Mouse (Mus musculus) forebrain, embryonic 15.5 days (tissue): ENCODE results near the gene Zbtb5. TPM values are rescaled to one million over a fixed set of nuclear protein-coding genes. Genes with fewer than 3 reads are reported as not detected.
"Not testable (repeated sequence)": the region's sequence is repeated elsewhere in the genome, so short reads cannot be mapped to it uniquely, and the experiment has no call there.

ENCODE experiments used
- ATAC-seq: fragments of 200-750 bp; cut with Nextera tagmentation; replicated peaks from 2 replicates; pipeline ENCODE4 v1.8.0; 2017; ENCODE audit warnings: mild to moderate bottlenecking, moderate TSS enrichment, moderate library complexity
- H3K27ac ChIP-seq: fragments of 300-500 bp; sonication (generic); replicated peaks from 2 replicates; pipeline ENCODE4 v1.5.1; 2015; ENCODE audit warnings: mild to moderate bottlenecking, inconsistent platforms
- H3K27me3 ChIP-seq: fragments of 300-500 bp; sonication (generic); 2 replicates; pipeline ENCODE4 v1.6.1; 2015; ENCODE audit warnings: inconsistent platforms
- H3K36me3 ChIP-seq: fragments of 300-500 bp; sonication (generic); 2 replicates; pipeline ENCODE4 v1.6.1; 2015; ENCODE audit warnings: mild to moderate bottlenecking, inconsistent platforms
- H3K4me1 ChIP-seq: fragments of 300-500 bp; sonication (generic); 2 replicates; pipeline ENCODE4 v1.6.1; 2015; ENCODE audit warnings: inconsistent platforms
- H3K4me2 ChIP-seq: fragments of 300-500 bp; sonication (generic); replicated peaks from 2 replicates; pipeline ENCODE4 v1.6.1; 2015; ENCODE audit warnings: mild to moderate bottlenecking, inconsistent platforms
- H3K4me3 ChIP-seq: fragments of 300-500 bp; sonication (generic); 2 replicates; pipeline ENCODE4 v1.5.1; 2015; ENCODE audit warnings: mild to moderate bottlenecking, inconsistent platforms
- H3K9ac ChIP-seq: fragments of 300-500 bp; sonication (generic); replicated peaks from 2 replicates; pipeline ENCODE4 v1.6.1; 2015; ENCODE audit warnings: mild to moderate bottlenecking, inconsistent platforms
- H3K9me3 ChIP-seq: fragments of 300-500 bp; sonication (generic); 2 replicates; pipeline ENCODE4 v1.6.1; 2016; ENCODE audit warnings: inconsistent platforms
- WGBS: fragments of 180-500 bp; shearing (Covaris S2); methylation state at CpG from one replicate; pipeline ENCODE4 v1.1.7; 2015; ENCODE audit warnings: mixed read lengths; 5-methylcytosine and 5-hydroxymethylcytosine counted together
- polyA plus RNA-seq: library from polyadenylated mRNA; unstranded; fragments of >200 nt; fragmentation: Nextera tagmentation; extraction: Ambion mirVana; gene quantifications from 2 replicates; pipeline ENCODE4 v1.2.1, GENCODE M21; 2015

Zbtb5 gene
- polyA plus RNA-seq = 46.7 and 46.8 TPM in 2 replicates

DNA sequence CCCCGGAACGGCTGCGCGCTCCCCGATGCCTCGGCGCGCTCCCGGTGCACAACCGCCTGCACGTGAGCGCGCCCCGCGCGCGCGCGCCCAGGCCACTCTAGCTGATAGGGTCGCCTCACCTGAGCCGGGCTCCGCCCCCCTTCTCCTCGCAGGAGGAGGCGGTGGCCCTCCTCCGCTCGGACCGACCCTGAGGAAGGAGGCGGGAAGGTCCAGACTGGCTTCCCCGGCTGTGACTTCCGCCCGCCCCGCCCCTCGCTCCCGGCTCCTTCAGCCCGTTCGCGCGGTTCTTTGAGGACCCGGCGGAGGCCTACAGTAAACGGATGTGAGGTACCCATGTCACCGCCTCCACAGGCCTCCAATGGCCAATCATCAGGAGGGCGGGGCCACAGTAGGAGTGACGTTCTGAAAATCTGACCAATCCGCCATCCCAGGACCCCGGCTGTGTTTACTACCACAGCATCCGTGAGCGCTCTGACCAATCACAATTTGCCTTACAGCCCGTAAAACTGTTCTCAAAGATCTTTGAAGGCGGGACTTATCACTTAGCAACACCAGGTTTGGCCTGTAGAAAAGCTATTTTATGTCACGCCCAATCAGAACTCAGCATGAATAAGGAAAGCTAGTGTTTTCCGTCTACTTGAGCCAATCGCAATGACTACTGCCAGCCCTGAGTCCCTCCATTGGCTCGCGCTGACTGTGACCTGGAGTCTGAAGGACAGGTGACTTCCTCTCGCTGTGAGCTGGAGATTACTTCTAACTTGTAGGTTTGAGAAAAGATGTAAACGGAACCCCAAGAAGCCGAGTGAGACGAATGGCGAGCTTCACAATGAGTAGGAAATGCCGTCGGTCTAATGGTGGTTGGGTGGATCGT, at the start of gene Zbtb5:
Gene Zbtb5, minus strand, starts transcription at position 308 of the 871 bp plus-strand sequence.
- Histone ChIP-seq H3K27me3 (no peaks in the 10 kb centered on the region), H3K4me3 (peak within 1 kb of the TSS; percentile 93), H3K9ac (peak within 1 kb of the TSS; percentile 97), H3K9me3 (no peaks in the 10 kb centered on the region), H3K27ac (peak within 1 kb of the TSS; percentile 96), H3K4me2 (peak within 1 kb of the TSS; percentile 82), H3K4me1 (peaks cover 26% of the 10 kb centered on the region), H3K36me3 (no peaks in the 10 kb centered on the region)
- under 1% methylated on average over 60 of the region's 63 CpGs for WGBS
- peak; percentile 98 for ATAC-seq

DNA sequence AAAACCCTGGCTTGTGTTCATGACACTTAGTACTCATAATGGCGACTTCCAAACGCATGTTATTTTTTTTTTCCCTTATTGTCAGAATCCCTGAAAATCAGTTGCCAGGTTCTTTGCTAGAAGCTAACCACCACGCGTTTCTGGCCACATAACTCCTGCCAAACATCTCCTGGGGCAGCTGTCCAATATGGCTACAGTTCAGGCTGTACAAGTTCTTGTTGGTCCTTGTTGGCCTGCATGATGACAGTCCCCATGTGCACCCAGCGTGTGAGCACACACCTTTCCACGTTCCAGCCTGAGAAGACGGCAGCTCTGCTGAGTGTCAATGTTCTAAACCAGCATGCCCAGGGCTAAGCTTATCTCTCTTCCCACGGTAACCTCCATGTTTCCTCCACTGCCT, 43.2 kb upstream of the Zbtb5 start:
- Histone ChIP-seq H3K9ac (no peak overlapping the region), H3K4me3 (no peak overlapping the region), H3K27me3 (no peaks in the 10 kb centered on the region), H3K4me2 (no peak overlapping the region), H3K9me3 (no peaks in the 10 kb centered on the region), H3K36me3 (peaks cover 47% of the 10 kb centered on the region), H3K27ac (no peak overlapping the region), H3K4me1 (no peaks in the 10 kb centered on the region)
- 87% methylated on average over 8 of the region's 8 CpGs for WGBS
- ATAC-seq = no peak

DNA sequence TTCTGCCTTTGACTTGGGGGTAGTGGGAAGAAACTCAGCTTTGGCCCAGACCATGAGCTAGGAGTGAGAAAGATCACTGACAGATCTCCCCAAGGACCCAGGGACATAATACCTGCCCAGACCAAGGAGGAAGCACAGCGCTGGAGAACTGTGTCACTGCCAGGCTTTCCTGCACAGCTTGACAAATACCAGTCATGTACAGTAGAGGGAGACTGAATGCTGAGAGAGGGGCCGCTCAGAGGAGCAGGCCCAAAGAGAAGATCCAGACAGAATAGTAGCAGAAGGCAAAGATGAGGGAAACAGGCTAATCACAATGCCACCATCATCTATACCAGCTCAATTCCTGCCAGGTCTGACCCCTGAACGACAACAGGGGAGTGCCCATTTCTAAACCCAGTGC, 42.6 kb upstream of the Zbtb5 start:
- WGBS = 64% methylated on average over 3 of the region's 3 CpGs
- peaks cover 45% of the 10 kb centered on the region for H3K36me3 ChIP-seq
- H3K4me1 ChIP-seq = no peaks in the 10 kb centered on the region

DNA sequence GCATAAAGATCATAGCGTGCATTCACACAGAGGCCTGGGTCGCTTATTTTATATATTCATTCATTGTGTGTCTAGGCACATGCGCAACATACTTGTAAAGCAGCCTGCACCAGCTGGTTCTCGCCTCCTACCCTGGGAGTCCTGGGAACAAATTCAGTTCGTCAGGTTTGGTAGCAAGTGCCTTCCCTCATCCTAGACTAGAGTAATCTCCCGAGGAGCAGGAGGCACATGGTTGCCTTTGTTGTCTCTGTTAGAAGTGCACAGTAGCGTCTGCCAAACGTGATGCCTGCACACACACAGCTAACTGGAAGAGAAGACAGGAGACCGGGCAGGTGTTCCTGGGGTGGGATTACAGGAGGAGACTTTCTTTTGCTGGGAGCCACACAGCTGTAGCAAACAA, 35.7 kb upstream of the Zbtb5 start:
- Histone ChIP-seq H3K4me3 (no peak overlapping the region), H3K36me3 (peaks cover 38% of the 10 kb centered on the region), H3K9me3 (no peaks in the 10 kb centered on the region), H3K27ac (peak overlapping the region; percentile 55), H3K4me2 (no peak overlapping the region), H3K27me3 (no peaks in the 10 kb centered on the region), H3K9ac (no peak overlapping the region), H3K4me1 (no peaks in the 10 kb centered on the region)
- no peak for ATAC-seq
- WGBS = 71% methylated on average over 9 of the region's 9 CpGs

More for the DNA sequence above, 42.6 kb upstream of the Zbtb5 start:
- no peak overlapping the region for H3K4me3 ChIP-seq
- no peaks in the 10 kb centered on the region for H3K27me3 ChIP-seq
- H3K9ac ChIP-seq = no peak overlapping the region
- no peak overlapping the region for H3K27ac ChIP-seq
- H3K4me2 ChIP-seq = no peak overlapping the region
- H3K9me3 ChIP-seq = no peaks in the 10 kb centered on the region
- no peak for ATAC-seq

DNA sequence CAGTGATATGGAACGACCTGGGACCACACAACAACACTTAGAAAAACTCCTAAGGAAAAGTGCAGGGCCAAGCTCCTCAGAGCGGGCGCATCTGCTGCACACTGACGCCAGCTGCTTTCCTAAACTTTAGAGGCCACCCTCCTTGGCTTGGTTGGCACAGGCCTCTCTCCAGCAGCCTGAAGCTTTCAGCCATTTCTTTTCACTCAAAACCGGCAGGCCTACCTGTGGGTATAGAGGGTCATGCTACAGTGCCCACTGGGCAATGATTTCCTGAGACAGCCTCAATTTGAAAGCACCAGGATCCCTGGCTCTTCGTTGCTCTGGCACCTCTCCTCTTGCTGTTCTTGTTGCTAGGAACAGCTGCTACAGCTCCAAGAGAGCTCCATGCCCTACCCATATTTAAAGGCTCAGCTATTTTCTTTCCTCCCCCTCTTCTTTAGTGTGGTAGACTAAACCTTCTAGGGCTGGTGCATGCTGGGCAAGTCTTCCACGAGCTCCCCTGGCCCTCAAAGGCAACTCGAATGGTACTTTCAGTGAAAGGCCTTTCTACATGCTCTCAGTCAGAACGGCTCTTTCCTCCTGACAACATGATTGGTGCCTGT, 35.2 kb upstream of the Zbtb5 start:
- Histone ChIP-seq H3K27me3 (no peaks in the 10 kb centered on the region), H3K9me3 (no peaks in the 10 kb centered on the region), H3K27ac (peak overlapping the region; percentile 55), H3K36me3 (peaks cover 38% of the 10 kb centered on the region), H3K4me3 (no peak overlapping the region), H3K4me1 (no peaks in the 10 kb centered on the region), H3K9ac (no peak overlapping the region), H3K4me2 (no peak overlapping the region)
- WGBS = 79% methylated on average over 9 of the region's 9 CpGs
- no peak for ATAC-seq

DNA sequence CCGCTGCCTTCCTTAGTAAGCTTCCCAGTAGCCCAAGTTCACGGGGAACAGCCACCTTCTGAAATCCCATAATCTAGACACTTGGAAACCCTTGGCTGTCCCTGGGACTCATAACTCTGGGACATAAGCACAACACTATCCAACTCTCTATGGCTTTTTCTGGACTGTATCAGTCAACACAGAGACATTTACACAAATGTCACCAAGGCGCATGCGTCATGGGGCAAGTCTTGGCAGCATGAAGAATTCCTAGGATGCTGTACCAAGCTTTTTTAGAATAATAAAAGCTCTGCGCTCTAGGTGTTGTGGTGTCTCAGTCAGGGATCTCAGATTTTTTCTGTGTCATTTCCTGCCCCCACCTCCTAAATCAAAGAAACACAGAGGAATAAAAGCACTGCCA, 34.5 kb upstream of the Zbtb5 start:
- H3K4me3 ChIP-seq = no peak overlapping the region
- H3K36me3 ChIP-seq = peaks cover 40% of the 10 kb centered on the region
- 96% methylated on average over 5 of the region's 5 CpGs for WGBS
- H3K9ac ChIP-seq = no peak overlapping the region
- H3K4me2 ChIP-seq = no peak overlapping the region
- no peak overlapping the region for H3K27ac ChIP-seq
- no peaks in the 10 kb centered on the region for H3K4me1 ChIP-seq
- no peaks in the 10 kb centered on the region for H3K27me3 ChIP-seq
- H3K9me3 ChIP-seq = no peaks in the 10 kb centered on the region
- ATAC-seq = no peak

DNA sequence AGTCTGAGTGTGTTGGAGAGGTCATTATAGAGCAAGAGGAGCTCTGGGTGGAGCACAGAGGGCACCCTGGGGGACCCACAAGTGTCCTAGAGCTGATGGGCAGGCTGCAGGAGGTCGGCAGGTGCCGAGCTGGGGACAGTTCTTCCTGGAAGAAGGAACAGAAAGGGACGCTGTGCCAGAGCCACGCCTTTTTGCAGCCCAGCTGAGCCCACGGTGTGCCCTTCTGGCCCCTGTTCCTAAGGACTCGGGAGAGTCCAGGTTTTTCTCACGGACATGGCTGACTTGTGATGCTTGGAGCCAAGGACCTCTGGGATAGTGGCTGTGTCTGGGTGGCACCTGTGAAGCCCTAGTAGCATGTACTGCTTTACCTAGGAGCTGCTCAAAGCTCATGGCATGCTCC, 28.6 kb upstream of the Zbtb5 start:
- no peak for ATAC-seq
- 84% methylated on average over 7 of the region's 7 CpGs for WGBS
- Histone ChIP-seq H3K27me3 (no peaks in the 10 kb centered on the region), H3K4me2 (no peak overlapping the region), H3K27ac (no peak overlapping the region), H3K9ac (no peak overlapping the region), H3K36me3 (peaks cover 52% of the 10 kb centered on the region), H3K9me3 (no peaks in the 10 kb centered on the region), H3K4me3 (no peak overlapping the region), H3K4me1 (no peaks in the 10 kb centered on the region)

DNA sequence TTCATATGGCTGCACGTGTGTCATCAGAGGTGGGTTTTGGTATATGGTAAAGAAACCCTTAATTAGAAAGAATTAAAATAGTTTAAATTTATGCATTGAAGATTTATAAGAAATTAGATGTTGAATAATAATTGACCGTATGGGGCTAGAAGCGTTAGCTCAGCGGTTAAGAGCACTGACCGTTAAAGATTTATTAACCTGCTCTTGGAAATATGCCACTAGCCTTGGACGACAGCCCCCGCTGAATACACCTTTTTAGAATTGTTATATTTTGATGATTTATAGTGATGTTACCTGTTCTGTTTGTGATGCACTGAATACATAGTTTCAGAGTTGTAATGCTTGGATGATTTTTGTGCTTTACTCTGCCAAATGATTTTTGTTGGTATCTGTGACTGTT, 27.3 kb upstream of the Zbtb5 start:
- WGBS = 88% methylated on average over 7 of the region's 7 CpGs
- not testable (repeated sequence) for H3K4me2 ChIP-seq, ATAC-seq, H3K27me3 ChIP-seq, H3K27ac ChIP-seq, H3K9me3 ChIP-seq, H3K4me1 ChIP-seq, H3K9ac ChIP-seq, H3K4me3 ChIP-seq
- H3K36me3 ChIP-seq = peaks cover 56% of the 10 kb centered on the region

DNA sequence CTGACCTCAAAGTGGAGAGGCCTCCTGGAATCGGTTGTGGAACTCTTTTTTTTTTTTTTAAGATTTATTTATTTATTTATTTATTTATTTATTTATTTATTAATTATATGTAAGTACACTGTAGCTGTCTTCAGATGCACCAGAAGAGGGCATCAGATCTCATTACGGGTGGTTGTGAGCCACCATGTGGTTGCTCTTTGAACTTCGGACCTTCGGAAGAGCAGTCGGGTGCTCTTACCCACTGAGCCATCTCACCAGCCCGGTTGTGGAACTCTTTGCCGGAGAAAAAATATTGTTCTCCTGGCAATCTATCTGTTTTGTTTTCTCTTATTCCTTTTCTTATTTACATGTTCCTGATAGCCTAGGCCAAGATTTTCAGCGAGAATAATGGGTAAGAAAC, 26.7 kb upstream of the Zbtb5 start:
- not testable (repeated sequence) for H3K4me3 ChIP-seq, H3K27me3 ChIP-seq, ATAC-seq, H3K4me2 ChIP-seq, H3K27ac ChIP-seq, H3K9me3 ChIP-seq, H3K4me1 ChIP-seq, H3K9ac ChIP-seq
- 68% methylated on average over 8 of the region's 8 CpGs for WGBS
- H3K36me3 ChIP-seq = peaks cover 52% of the 10 kb centered on the region

DNA sequence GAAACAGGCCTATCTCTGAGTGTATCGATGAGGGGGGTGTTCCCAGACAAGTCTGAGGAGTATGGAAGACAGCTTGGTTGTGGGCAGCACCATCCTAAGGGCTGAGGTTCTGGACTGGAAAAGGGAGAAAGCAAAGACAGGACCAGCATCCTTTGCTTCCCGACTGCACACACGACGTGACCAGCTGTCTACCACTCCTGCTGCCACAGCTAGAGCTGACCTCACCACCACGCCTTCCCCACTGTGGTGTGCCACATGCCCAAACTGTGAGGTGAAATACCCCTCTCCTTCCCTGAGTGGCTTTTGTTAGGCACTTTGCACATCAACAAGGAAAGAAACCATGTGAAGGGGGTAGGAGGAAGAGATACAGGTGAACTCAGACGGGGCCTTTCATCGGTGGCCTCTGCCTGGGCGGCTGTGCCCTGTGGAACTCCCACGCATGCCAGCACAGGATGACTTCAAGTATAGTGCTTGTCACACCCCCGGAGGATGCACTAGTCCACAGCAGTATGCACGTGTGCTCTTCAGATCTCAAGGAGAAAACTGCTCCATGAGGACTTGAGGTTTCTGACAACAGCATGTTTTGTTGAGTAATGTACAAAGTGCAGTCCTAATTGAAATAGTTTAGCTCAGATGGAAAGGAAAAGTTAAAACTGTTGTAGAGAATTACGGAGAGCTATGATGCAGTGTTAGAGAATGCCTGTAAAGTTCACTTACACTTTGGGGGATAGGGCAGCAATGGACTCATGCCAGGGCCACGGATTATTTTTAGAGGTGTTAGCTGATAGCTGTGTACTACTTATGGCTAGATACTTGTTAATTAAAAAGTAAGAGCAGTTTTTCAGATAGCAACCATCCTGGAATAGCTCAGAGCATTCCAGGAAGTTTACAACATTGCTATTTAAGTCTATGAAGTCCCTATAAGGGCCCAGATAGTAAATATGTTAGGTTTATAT, 25.5 kb upstream of the Zbtb5 start:
- Histone ChIP-seq H3K4me2 (no peak overlapping the region), H3K4me3 (no peak overlapping the region), H3K27me3 (no peaks in the 10 kb centered on the region), H3K36me3 (peaks cover 59% of the 10 kb centered on the region), H3K9ac (no peak overlapping the region), H3K27ac (no peak overlapping the region), H3K9me3 (no peaks in the 10 kb centered on the region), H3K4me1 (no peaks in the 10 kb centered on the region)
- 92% methylated on average over 13 of the region's 13 CpGs for WGBS
- ATAC-seq = no peak

DNA sequence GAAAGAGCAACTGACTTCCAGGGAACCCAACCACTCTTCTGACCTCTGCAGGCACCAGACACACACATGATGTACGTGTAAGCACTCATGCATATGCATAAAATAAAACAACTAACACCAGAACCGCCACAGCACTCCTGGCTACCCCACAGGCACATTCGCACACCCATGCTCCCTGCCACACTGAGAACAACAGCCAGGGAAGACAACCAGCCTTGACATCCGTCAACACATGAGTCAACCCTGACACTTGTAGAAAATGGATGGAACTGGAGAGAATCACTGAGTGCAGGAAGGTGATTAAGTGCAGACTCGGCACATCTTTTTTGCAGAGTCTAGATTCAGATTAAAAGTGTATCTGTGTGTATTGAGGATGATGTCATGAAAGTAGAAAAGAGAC, 24.4 kb upstream of the Zbtb5 start:
- Histone ChIP-seq H3K4me1 (no peaks in the 10 kb centered on the region), H3K36me3 (peaks cover 66% of the 10 kb centered on the region), H3K9ac (no peak overlapping the region), H3K4me2 (no peak overlapping the region), H3K9me3 (no peaks in the 10 kb centered on the region), H3K27ac (no peak overlapping the region), H3K4me3 (no peak overlapping the region), H3K27me3 (no peaks in the 10 kb centered on the region)
- 83% methylated on average over 5 of the region's 5 CpGs for WGBS
- no peak for ATAC-seq

DNA sequence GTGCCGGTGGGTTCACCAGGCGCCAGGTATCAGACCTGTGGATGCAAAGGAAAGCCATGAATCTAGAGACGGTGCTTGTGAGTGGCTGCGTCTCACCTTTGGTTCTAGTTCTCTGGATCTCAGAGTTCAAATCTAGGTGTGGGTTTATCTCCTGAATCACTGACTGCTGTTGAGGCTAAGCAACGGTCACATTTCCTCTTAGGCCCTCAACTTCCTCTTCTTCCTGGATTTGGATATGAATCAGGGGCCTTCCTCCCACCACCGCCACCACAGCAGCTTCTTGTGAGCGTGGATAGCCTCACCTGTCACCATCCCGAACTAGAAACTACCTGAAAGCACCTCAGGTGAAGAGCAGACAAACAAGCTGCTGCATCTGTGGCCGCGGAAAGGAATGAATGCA, 23.8 kb upstream of the Zbtb5 start:
- 92% methylated on average over 10 of the region's 10 CpGs for WGBS
- Histone ChIP-seq H3K4me3 (no peak overlapping the region), H3K9me3 (no peaks in the 10 kb centered on the region), H3K9ac (no peak overlapping the region), H3K4me1 (no peaks in the 10 kb centered on the region), H3K27ac (no peak overlapping the region), H3K4me2 (no peak overlapping the region), H3K36me3 (peaks cover 64% of the 10 kb centered on the region), H3K27me3 (no peaks in the 10 kb centered on the region)
- no peak for ATAC-seq
